Mouse (Mus musculus) spleen, adult 2 months (tissue): ENCODE data around the gene Smyd3.

Source experiments
- CTCF ChIP-seq: fragments of 200-500 bp; IDR thresholded peaks from 2 replicates; pipeline ENCODE4 v1.5.1; 2011; ENCODE audit warnings: mild to moderate bottlenecking, inconsistent platforms; ENCODE audit not compliant: insufficient read depth, insufficient read length, insufficient replicate concordance; ENCODE audit errors: extremely low read depth
- POLR2A ChIP-seq: fragments of 200-500 bp; IDR thresholded peaks from 2 replicates; pipeline ENCODE4 v1.6.1; 2011; ENCODE audit warnings: low read depth, low read length, inconsistent platforms

DNA sequence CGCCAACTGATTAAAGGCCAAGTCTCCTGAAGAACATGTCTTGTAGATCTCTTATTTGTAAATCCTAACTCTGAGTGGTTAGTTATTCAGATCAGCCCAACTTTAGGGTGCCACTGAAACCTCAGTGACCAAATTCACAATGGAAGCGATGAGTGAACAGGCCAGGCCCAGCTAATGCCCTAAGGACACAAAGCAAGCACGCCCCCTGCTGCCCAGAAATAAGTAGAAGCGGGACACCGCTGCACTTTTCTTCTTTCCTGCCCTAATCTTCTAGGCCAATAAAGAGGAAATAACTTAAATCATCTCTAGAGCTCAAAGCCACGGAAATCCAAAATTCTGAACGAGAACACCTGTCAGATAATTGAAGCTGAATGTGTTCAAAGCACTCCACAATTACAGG lies 279.9 kb downstream of the Smyd3 start:
- TF ChIP-seq CTCF (no peak), POLR2A (no peak)
